Mouse (Mus musculus) MN1 (cell line): ENCODE results near the gene Immp2l.
A peak's percentile ranks its signal among the peaks of the same experiment; 100 is the strongest.

Experiments used
- DNase-seq: peaks from one replicate; pipeline ENCODE4 v3.0.0-alpha.2; 2016; ENCODE audit warnings: low spot score

Gene Immp2l

GRCm38 (mm10) chr12:41428806-41429205, 404.9 kb downstream of the Immp2l start:
- DNase-seq: no peak

GRCm38 (mm10) chr12:41436206-41436985, 412.5 kb downstream of the Immp2l start:
- DNase-seq: no peak

GRCm38 (mm10) chr12:41438446-41438845, 414.6 kb downstream of the Immp2l start:
- DNase-seq: peak; percentile 26

GRCm38 (mm10) chr12:41468374-41468991, 444.6 kb downstream of the Immp2l start:
- no peak for DNase-seq

GRCm38 (mm10) chr12:41469096-41469801, 445.4 kb downstream of the Immp2l start:
- no peak for DNase-seq

- peak; percentile 43 for DNase-seq
These were observed 457.6 kb downstream of the Immp2l start for GRCm38 (mm10) chr12:41481486-41481885.

- no peak for DNase-seq
These were observed 459.3 kb downstream of the Immp2l start for GRCm38 (mm10) chr12:41483091-41483592.

GRCm38 (mm10) chr12:41483593-41484451, 459.9 kb downstream of the Immp2l start:
- DNase-seq: peak; percentile 43

- DNase-seq: peak; percentile 41
These were observed 461.0 kb downstream of the Immp2l start for GRCm38 (mm10) chr12:41484689-41485511.

- DNase-seq: peak; percentile 87
These were observed 461.8 kb downstream of the Immp2l start for GRCm38 (mm10) chr12:41485512-41486215.

GRCm38 (mm10) chr12:41486331-41486730, 462.4 kb downstream of the Immp2l start, which contains the start of gene Lrrn3:
Gene Lrrn3, minus strand, starts transcription at chr12:41486431.
- no peak for DNase-seq

- peak; percentile 82 for DNase-seq
These were observed 463.1 kb downstream of the Immp2l start for GRCm38 (mm10) chr12:41487005-41487404.

GRCm38 (mm10) chr12:41494620-41495019, 470.7 kb downstream of the Immp2l start:
- no peak for DNase-seq

GRCm38 (mm10) chr12:41500049-41500820, 476.3 kb downstream of the Immp2l start:
- DNase-seq: no peak

GRCm38 (mm10) chr12:41508610-41509009, 484.7 kb downstream of the Immp2l start:
- DNase-seq: no peak

- DNase-seq: no peak
These were observed 486.7 kb downstream of the Immp2l start for GRCm38 (mm10) chr12:41510588-41510987.

- DNase-seq: no peak
These were observed 495.0 kb downstream of the Immp2l start for GRCm38 (mm10) chr12:41518897-41519296.

- DNase-seq: no peak
These were observed 496.4 kb downstream of the Immp2l start for GRCm38 (mm10) chr12:41520326-41520725.

GRCm38 (mm10) chr12:41521671-41522070, 497.8 kb downstream of the Immp2l start:
- no peak for DNase-seq
